Mouse (Mus musculus) megakaryocyte-erythroid progenitor cell, adult 5-6 weeks (primary cell): ENCODE data around the gene Vmn2r112. TPM values are rescaled to one million over a fixed set of nuclear protein-coding genes. Genes with fewer than 3 reads are reported as not detected.
"Not testable (repeated sequence)": the region's sequence is repeated elsewhere in the genome, so short reads cannot be mapped to it uniquely, and the experiment has no call there.

ENCODE experiments used
- ATAC-seq: replicated peaks from 2 replicates; pipeline ENCODE4 v1.8.0; 2016; ENCODE audit warnings: mild to moderate bottlenecking, inconsistent platforms; ENCODE audit not compliant: severe bottlenecking, poor library complexity, low FRiP score, low TSS enrichment
- total RNA-seq, 2 experiments: library from RNA; stranded (forward) in 1 of 2; stranded (reverse) in 1 of 2; fragments of 200-1000, 215-1000 nt in 1 of 2; fragments of >200 nt in 1 of 2; fragmentation: Nextera tagmentation in 1 of 2; gene quantifications; 2 replicates each; pipeline ENCODE4 v1.2.3; 2014 to 2017

Vmn2r112 gene
- total RNA-seq (2014; fragmentation: Nextera tagmentation): not detected in 2 replicates
- not detected in 2 replicates for total RNA-seq (2017)

DNA sequence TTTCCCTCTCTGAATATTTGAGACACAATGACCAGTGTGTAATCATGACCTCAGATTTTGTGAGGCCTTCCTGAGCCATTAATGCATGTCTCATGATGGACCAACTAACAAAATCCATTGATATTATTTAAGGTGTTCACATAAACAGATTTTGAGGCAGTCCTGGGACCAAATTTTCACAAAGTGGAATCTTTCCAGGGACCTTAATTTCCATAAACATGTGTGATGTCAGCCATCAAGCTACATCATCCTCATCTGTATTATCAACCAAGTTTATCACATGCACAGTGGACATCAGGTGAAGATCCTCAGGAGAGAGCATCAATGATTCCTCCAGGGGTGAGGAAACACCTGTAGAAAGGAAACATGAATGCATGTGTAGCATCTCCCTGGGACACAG lies at the start of gene Vmn2r112:
TSS of gene Vmn2r112 (plus strand) at position 301 of the 400 bp plus-strand sequence.
- ATAC-seq: not testable (repeated sequence)

GRCm38 (mm10) chr17:22573382-22573781 lies 27.4 kb upstream of the Vmn2r112 start, which contains the start of gene Vmn2r111:
Gene Vmn2r111 (minus strand): TSS chr17:22573482.
- ATAC-seq: not testable (repeated sequence)

DNA sequence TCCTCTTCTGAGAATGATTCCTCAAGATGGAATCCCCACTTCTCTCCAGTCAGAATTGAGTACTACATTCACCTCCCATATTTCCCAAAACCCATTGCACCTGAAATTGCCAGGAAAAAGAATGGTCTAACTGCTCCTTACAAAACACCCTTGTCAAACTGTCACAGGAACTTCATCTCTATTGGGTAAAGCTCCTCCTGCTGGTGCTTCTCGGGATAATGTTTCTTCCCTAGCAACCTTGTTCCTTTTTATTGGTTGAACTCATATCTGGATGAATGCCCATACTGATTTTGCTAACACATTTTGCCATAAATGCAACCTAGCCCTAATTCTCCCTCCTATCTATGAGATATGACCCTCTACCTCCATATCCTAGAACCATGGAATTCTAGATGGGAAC lies 29.9 kb downstream of the Vmn2r112 start:
- ATAC-seq: no peak

Other genes with a start within 250 kb of the Vmn2r112 start
- 16.6 and 26.8 TPM in 2 replicates for gene Zfp944, start 239.6 kb upstream of the Vmn2r112 start, total RNA-seq (2014; fragmentation: Nextera tagmentation)
- 6.8 and 11.1 TPM in 2 replicates for gene Zfp944, start 239.6 kb upstream of the Vmn2r112 start, total RNA-seq (2017)
- gene Zfp758, start 239.5 kb upstream of the Vmn2r112 start, total RNA-seq (2014; fragmentation: Nextera tagmentation): 10.8 and 15.4 TPM in 2 replicates
- 14.8 and 30.3 TPM in 2 replicates for gene Zfp758, start 239.5 kb upstream of the Vmn2r112 start, total RNA-seq (2017)
- gene Zfp946, start 176.7 kb upstream of the Vmn2r112 start, total RNA-seq (2014; fragmentation: Nextera tagmentation): 5.2 and 6.5 TPM in 2 replicates
- gene Zfp946, start 176.7 kb upstream of the Vmn2r112 start, total RNA-seq (2017): 2.8 and 3.2 TPM in 2 replicates
- not detected in 2 replicates for gene Vmn2r111, start 27.5 kb upstream of the Vmn2r112 start, total RNA-seq (2014; fragmentation: Nextera tagmentation)
- gene Vmn2r111, start 27.5 kb upstream of the Vmn2r112 start, total RNA-seq (2017): not detected in 2 replicates